29 mouse cellular contexts compared by ENCODE assay signal in the genomic region with DNA sequence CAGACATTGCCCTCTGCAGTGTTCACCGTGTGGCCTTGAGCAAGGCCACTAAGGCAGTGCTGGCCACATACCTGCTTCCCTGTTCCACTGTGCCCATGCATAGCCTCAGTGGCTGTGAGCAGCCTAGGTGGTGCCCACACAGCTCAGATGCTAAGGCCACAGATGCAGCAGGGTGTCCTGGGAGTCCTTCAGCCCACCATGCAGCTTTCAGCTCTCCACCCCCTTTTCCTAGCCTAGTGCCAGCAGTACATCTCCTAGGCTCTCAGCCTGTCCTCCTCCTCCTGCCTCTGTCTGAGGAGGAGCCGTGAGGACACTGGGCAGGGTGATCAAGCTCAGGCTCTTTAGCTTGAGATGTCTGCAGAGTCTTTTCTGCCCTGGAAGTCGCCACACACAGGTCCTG. TPM values are rescaled to one million over a fixed set of nuclear protein-coding genes. Genes with fewer than 3 reads are reported as not detected.
DNase-seq lines count a peak whose midpoint lies in the region; ATAC-seq and TF ChIP-seq lines count a peak whose summit lies in the region.
"Had no signal": no experiment of that assay in that cellular context is flagged by ENCODE, and none has a peak within 500 bp of the region (broad histone marks: within the 10 kb centered on the region; RNA-seq: fewer than 3 reads in every experiment).

No protein-coding gene starts in this region.

- no peak for TF ChIP-seq POLR2A in small intestine, adult 2 months (IDR thresholded peaks at IDR 0.05; ENCODE audit: low read depth, low read length)

- ATAC-seq in hindbrain, embryonic 13.5 days (ENCODE audit: low FRiP score), result no peak
- ATAC-seq in hindbrain, postnatal 0 days, result no peak
- ATAC-seq in midbrain, embryonic 11.5 days (ENCODE audit: low FRiP score), result no peak
- ATAC-seq in neural tube, embryonic 14.5 days (ENCODE audit: low read depth), result no peak
- ATAC-seq: forebrain, embryonic 16.5 days; lung, postnatal 0 days; midbrain, embryonic 16.5 days had no signal

- H3K36me3 ChIP-seq in hindbrain, embryonic 13.5 days, result peaks cover 76% of the 10 kb centered on the region
- H3K36me3 ChIP-seq in hindbrain, postnatal 0 days (ENCODE audit: insufficient read depth, low read length), result peaks cover 14% of the 10 kb centered on the region
- H3K36me3 ChIP-seq in midbrain, embryonic 10.5 days, result peaks cover 93% of the 10 kb centered on the region
- H3K36me3 ChIP-seq in midbrain, embryonic 11.5 days (ENCODE audit: control insufficient read depth, insufficient read depth, low read length), result peaks cover 6% of the 10 kb centered on the region
- H3K36me3 ChIP-seq in neural tube, embryonic 14.5 days (ENCODE audit: control insufficient read depth, insufficient read depth, low read length), result peaks cover 27% of the 10 kb centered on the region
- peaks cover 12% of the 10 kb centered on the region for H3K36me3 ChIP-seq in small intestine, adult 2 months (ENCODE audit: control insufficient read depth, insufficient read depth, low read length)

- DNase-seq in hindbrain, postnatal 0 days (ENCODE audit: low spot score), result no peak
- no peak for DNase-seq in midbrain, embryonic 10.5 days (ENCODE audit: low spot score)
- DNase-seq in midbrain, embryonic 11.5 days (ENCODE audit: low spot score, missing footprints), result no peak
- DNase-seq in spleen, postnatal 10 days (ENCODE audit: low spot score in 2 of 2), result no peak
- DNase-seq: adrenal gland, postnatal 25 days; B cell, adult 2 months; cerebellum, adult 18-20 months; cerebellum, postnatal 10 days; gastrocnemius, postnatal 14 days; heart, postnatal 36 days; kidney, adult 18-20 months; kidney, postnatal 25 days; liver, embryonic 13.5 days; lung, adult 18-20 months; lung, postnatal 4 days; thymus, adult 18-20 months; thymus, postnatal 36 days had no signal

- TF ChIP-seq CTCF in hindbrain, postnatal 0 days (IDR thresholded peaks at IDR 0.05; ENCODE audit: low read depth), result no peak
- no peak for TF ChIP-seq CTCF in small intestine, adult 2 months (IDR thresholded peaks at IDR 0.05; ENCODE audit: extremely low read depth, insufficient read length, insufficient replicate concordance, low read depth, low read length)

- no peaks in the 10 kb centered on the region for H3K27me3 ChIP-seq in hindbrain, embryonic 13.5 days
- H3K27me3 ChIP-seq in hindbrain, postnatal 0 days (ENCODE audit: insufficient read depth, low read length), result no peaks in the 10 kb centered on the region
- H3K27me3 ChIP-seq in midbrain, embryonic 10.5 days (ENCODE audit: low read depth, poor library complexity, severe bottlenecking), result no peaks in the 10 kb centered on the region
- H3K27me3 ChIP-seq in midbrain, embryonic 11.5 days (ENCODE audit: control insufficient read depth, insufficient read depth, low read length), result no peaks in the 10 kb centered on the region
- H3K27me3 ChIP-seq in neural tube, embryonic 14.5 days (ENCODE audit: control insufficient read depth, insufficient read depth, low read length), result no peaks in the 10 kb centered on the region
- H3K27me3 ChIP-seq in small intestine, adult 2 months (ENCODE audit: control insufficient read depth, insufficient read depth, low read length), result no peaks in the 10 kb centered on the region
- H3K27me3 ChIP-seq: heart, embryonic 15.5 days; kidney, embryonic 15.5 days; limb, embryonic 15.5 days; liver, embryonic 13.5 days; neural tube, embryonic 12.5 days had no signal

- peaks cover 91% of the 10 kb centered on the region for H3K4me1 ChIP-seq in hindbrain, embryonic 13.5 days (replicated peaks)
- H3K4me1 ChIP-seq in hindbrain, postnatal 0 days (ENCODE audit: insufficient read depth, low read length), result peaks cover 25% of the 10 kb centered on the region
- H3K4me1 ChIP-seq in midbrain, embryonic 10.5 days, result no peaks in the 10 kb centered on the region
- H3K4me1 ChIP-seq in midbrain, embryonic 11.5 days (ENCODE audit: control insufficient read depth, insufficient read depth, low read length), result no peaks in the 10 kb centered on the region
- H3K4me1 ChIP-seq in neural tube, embryonic 14.5 days (ENCODE audit: control insufficient read depth, insufficient read depth, low read length), result peaks cover 42% of the 10 kb centered on the region
- H3K4me1 ChIP-seq in small intestine, adult 2 months (ENCODE audit: control insufficient read depth, insufficient read depth, insufficient read length, low read length), result peaks cover 3% of the 10 kb centered on the region
- H3K4me1 ChIP-seq: limb, embryonic 15.5 days had no signal

- 85% methylated on average over 3 of the region's 3 CpGs for WGBS in hindbrain, embryonic 13.5 days
- 82% methylated on average over 3 of the region's 3 CpGs for WGBS in hindbrain, postnatal 0 days
- WGBS in midbrain, embryonic 10.5 days, result 88% methylated on average over 3 of the region's 3 CpGs
- WGBS in midbrain, embryonic 11.5 days, result 96% methylated on average over 3 of the region's 3 CpGs
- WGBS in neural tube, embryonic 14.5 days, result 86% methylated on average over 3 of the region's 3 CpGs
- 90% methylated on average over 3 of the region's 3 CpGs for WGBS in small intestine, adult 2 months

- H3K27ac ChIP-seq in hindbrain, embryonic 13.5 days, result no peak overlapping the region
- no peak overlapping the region for H3K27ac ChIP-seq in hindbrain, postnatal 0 days
- H3K27ac ChIP-seq in midbrain, embryonic 10.5 days (replicated peaks), result 0 out of 2 replicates have a peak overlapping the region, but pooled peaks have one; percentile 9
- H3K27ac ChIP-seq in midbrain, embryonic 11.5 days (ENCODE audit: low read depth, low read length), result no peak overlapping the region
- H3K27ac ChIP-seq in neural tube, embryonic 14.5 days (ENCODE audit: low read depth, low read length), result peak overlapping the region; percentile 16; the same call in 1 of the 2 replicates
- H3K27ac ChIP-seq in small intestine, adult 2 months (ENCODE audit: insufficient read depth, low read depth, low read length), result peak overlapping the region; percentile 55; the same call in 1 of the 2 replicates
- H3K27ac ChIP-seq: heart, embryonic 15.5 days; hindbrain, embryonic 14.5 days; kidney, embryonic 15.5 days; limb, embryonic 10.5 days; limb, embryonic 15.5 days; liver, embryonic 13.5 days; neural tube, embryonic 12.5 days had no signal

- peak overlapping the region; percentile 43; the same call in 1 of the 2 replicates for H3K9ac ChIP-seq in hindbrain, embryonic 13.5 days
- H3K9ac ChIP-seq in hindbrain, postnatal 0 days (replicated peaks; ENCODE audit: low read length), result no peak overlapping the region
- no peak overlapping the region for H3K9ac ChIP-seq in midbrain, embryonic 11.5 days (ENCODE audit: low read length)
- H3K9ac ChIP-seq in neural tube, embryonic 14.5 days (replicated peaks; ENCODE audit: low read depth, low read length), result no peak overlapping the region
- H3K9ac ChIP-seq: heart, embryonic 15.5 days; hindbrain, embryonic 14.5 days; kidney, embryonic 15.5 days; limb, embryonic 15.5 days; liver, embryonic 13.5 days; neural tube, embryonic 12.5 days had no signal

- H3K4me2 ChIP-seq in hindbrain, embryonic 13.5 days, result no peak overlapping the region
- no peak overlapping the region for H3K4me2 ChIP-seq in hindbrain, postnatal 0 days (ENCODE audit: low read depth, low read length)
- no peak overlapping the region for H3K4me2 ChIP-seq in midbrain, embryonic 11.5 days
- H3K4me2 ChIP-seq in neural tube, embryonic 14.5 days (ENCODE audit: low read depth, low read length), result no peak overlapping the region
- H3K4me2 ChIP-seq: heart, embryonic 15.5 days; hindbrain, embryonic 14.5 days; kidney, embryonic 15.5 days; limb, embryonic 15.5 days; liver, embryonic 13.5 days; neural tube, embryonic 12.5 days had no signal

- H3K9me3 ChIP-seq in hindbrain, embryonic 13.5 days, result no peaks in the 10 kb centered on the region
- no peaks in the 10 kb centered on the region for H3K9me3 ChIP-seq in hindbrain, postnatal 0 days (ENCODE audit: low read length)
- no peaks in the 10 kb centered on the region for H3K9me3 ChIP-seq in midbrain, embryonic 10.5 days (replicated peaks)
- H3K9me3 ChIP-seq in midbrain, embryonic 11.5 days (ENCODE audit: control insufficient read depth, low read length), result no peaks in the 10 kb centered on the region
- H3K9me3 ChIP-seq in neural tube, embryonic 14.5 days (ENCODE audit: control insufficient read depth, low read length), result no peaks in the 10 kb centered on the region
- H3K9me3 ChIP-seq: heart, embryonic 15.5 days; kidney, embryonic 15.5 days; limb, embryonic 10.5 days; limb, embryonic 15.5 days; liver, embryonic 13.5 days; neural tube, embryonic 12.5 days had no signal

- no peak overlapping the region for H3K4me3 ChIP-seq in hindbrain, embryonic 13.5 days
- H3K4me3 ChIP-seq in hindbrain, postnatal 0 days (ENCODE audit: low read length), result no peak overlapping the region
- no peak overlapping the region for H3K4me3 ChIP-seq in midbrain, embryonic 10.5 days
- no peak overlapping the region for H3K4me3 ChIP-seq in midbrain, embryonic 11.5 days (ENCODE audit: low read depth, low read length)
- H3K4me3 ChIP-seq in neural tube, embryonic 14.5 days (ENCODE audit: low read depth, low read length), result no peak overlapping the region
- H3K4me3 ChIP-seq in small intestine, adult 2 months (ENCODE audit: low read depth, low read length), result no peak overlapping the region
- H3K4me3 ChIP-seq: heart, embryonic 15.5 days; kidney, embryonic 15.5 days; limb, embryonic 10.5 days; limb, embryonic 15.5 days; liver, embryonic 13.5 days; neural tube, embryonic 12.5 days had no signal

RNA-seq across cellular contexts. Expression of a gene that starts 44.2 kb away (rescaled TPM):
- polyA plus RNA-seq in hindbrain, embryonic 13.5 days (2015; fragmentation: Nextera tagmentation; extraction: Ambion mirVana), result 66.0 and 66.7 TPM in 2 replicates
- total RNA-seq in hindbrain, postnatal 0 days (2014; rRNA removed), result 137 and 144 TPM in 2 replicates
- 42.5 and 42.6 TPM in 2 replicates for polyA plus RNA-seq in hindbrain, postnatal 0 days (2015; fragmentation: Nextera tagmentation; extraction: Ambion mirVana)
- 45.2 and 56.1 TPM in 2 replicates for polyA plus RNA-seq in midbrain, embryonic 10.5 days (2016; fragmentation: Nextera tagmentation; extraction: Ambion mirVana)
- 33.3 and 39.6 TPM in 2 replicates for polyA plus RNA-seq in midbrain, embryonic 11.5 days (2014; fragmentation: Nextera tagmentation; extraction: Ambion mirVana)
- 58.6 and 66.1 TPM in 2 replicates for polyA plus RNA-seq in neural tube, embryonic 14.5 days (2014; fragmentation: Nextera tagmentation; extraction: Ambion mirVana)
- 20.5 and 38.3 TPM in 2 replicates for polyA plus RNA-seq in small intestine, adult 2 months (2012; rRNA removed)

Comparison
In these comparisons a context has a peak if more than half of its experiments do, and no peak if none do; other contexts are left out.
1. H3K27ac ChIP-seq: peak in midbrain, embryonic 10.5 days (single experiment), neural tube, embryonic 14.5 days (single experiment) and small intestine, adult 2 months (single experiment); none in hindbrain, embryonic 13.5 days (single experiment), hindbrain, postnatal 0 days (single experiment) and midbrain, embryonic 11.5 days (single experiment).